Mouse (Mus musculus) layer of hippocampus, postnatal 25 days (tissue): Measurements from ENCODE around the gene Atoh7. TPM values are rescaled to one million over a fixed set of nuclear protein-coding genes. Genes with fewer than 3 reads are reported as not detected.

Source experiments
- DNase-seq, 2 experiments: peaks; one replicate each; pipeline ENCODE4 v3.0.0; 2022; ENCODE audit warnings: mixed read lengths in 2 of 2, low spot score in 1 of 2; ENCODE audit errors: extremely low spot score in 1 of 2
- total RNA-seq, 2 experiments: library from RNA; stranded (reverse); gene quantifications; 2 replicates each; pipeline ENCODE4 v1.2.3; 2021

Gene Atoh7
- total RNA-seq, 2 experiments from 2014 or later, result 1.4 to 1.6 TPM

DNA sequence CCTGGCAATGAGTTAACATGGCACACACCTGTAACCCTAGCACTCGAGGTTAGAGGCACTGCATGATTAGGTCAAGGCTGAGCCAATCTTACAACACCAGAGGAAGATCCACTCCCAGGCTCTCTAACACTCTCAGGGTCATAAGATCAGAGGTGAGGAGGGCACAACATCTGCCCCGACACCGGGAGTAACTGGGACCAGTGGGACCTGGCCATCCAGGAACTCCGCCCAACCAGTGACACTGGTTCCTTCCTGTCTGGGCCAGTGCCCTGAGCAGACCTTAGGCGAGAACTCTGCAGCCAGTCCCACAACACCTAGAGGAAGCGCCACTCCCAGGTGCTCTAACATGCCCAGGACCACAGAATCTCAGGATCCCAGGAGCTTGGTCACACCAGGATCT, 37.0 kb downstream of the Atoh7 start:
- no peak for DNase-seq

DNA sequence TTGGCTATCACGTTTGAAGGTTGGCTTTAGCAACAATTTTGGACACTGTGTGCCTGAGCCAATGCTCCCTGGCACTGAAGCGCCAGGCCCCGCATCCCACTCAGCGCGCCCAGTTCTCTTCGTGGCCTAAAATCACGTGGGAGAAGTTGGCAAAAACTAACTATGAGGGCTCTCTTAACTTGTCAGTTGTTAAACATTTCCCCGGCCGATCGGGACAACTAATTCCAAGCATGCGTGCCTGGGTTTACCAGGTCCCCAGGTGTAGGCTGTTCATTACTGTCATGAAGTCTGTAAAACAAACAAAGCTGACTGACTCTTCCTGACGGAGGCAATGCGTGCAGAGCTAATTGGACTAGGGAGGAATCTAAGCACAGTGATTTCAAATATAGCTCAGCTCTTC, 43.2 kb downstream of the Atoh7 start:
- no peak for DNase-seq

Other genes starting within 250 kb of the Atoh7 start
- 10 to 100 TPM; 20.5 to 27.6 TPM for gene Tet1, start 190.7 kb upstream of the Atoh7 start, total RNA-seq
- gene Slc25a16, start 179.0 kb upstream of the Atoh7 start, total RNA-seq, result 10 to 100 TPM; 42.3 to 45.3 TPM
- gene Dna2, start 152.6 kb upstream of the Atoh7 start, total RNA-seq, result 1 to 10 TPM; 2.1 to 2.2 TPM
- gene Rufy2, start 119.4 kb upstream of the Atoh7 start, total RNA-seq, result 10 to 100 TPM; 67.3 to 73.5 TPM
- gene Hnrnph3, start 75.4 kb upstream of the Atoh7 start, total RNA-seq, result 10 to 100 TPM; 40.8 to 53.7 TPM
- 1 to 10 TPM; 1.3 to 1.6 TPM for gene Pbld2, start 75.3 kb upstream of the Atoh7 start, total RNA-seq
- under 1 TPM; 0.30 to 0.31 TPM for gene Pbld1, start 39.5 kb upstream of the Atoh7 start, total RNA-seq
- 1 to 10 TPM; 1.6 to 2.3 TPM for gene Mypn, start 104.3 kb downstream of the Atoh7 start, total RNA-seq
- gene Herc4, start 144.2 kb downstream of the Atoh7 start, total RNA-seq, result 10 to 100 TPM; 32.2 to 38.2 TPM